Mouse (Mus musculus) thymus, postnatal 10 days (tissue): ENCODE data around the gene Ing2.

Source experiments
- DNase-seq, 2 experiments: peaks; one replicate each; pipeline ENCODE4 v3.0.0; 2021; ENCODE audit warnings: low spot score in 2 of 2

The Ing2 gene

DNA sequence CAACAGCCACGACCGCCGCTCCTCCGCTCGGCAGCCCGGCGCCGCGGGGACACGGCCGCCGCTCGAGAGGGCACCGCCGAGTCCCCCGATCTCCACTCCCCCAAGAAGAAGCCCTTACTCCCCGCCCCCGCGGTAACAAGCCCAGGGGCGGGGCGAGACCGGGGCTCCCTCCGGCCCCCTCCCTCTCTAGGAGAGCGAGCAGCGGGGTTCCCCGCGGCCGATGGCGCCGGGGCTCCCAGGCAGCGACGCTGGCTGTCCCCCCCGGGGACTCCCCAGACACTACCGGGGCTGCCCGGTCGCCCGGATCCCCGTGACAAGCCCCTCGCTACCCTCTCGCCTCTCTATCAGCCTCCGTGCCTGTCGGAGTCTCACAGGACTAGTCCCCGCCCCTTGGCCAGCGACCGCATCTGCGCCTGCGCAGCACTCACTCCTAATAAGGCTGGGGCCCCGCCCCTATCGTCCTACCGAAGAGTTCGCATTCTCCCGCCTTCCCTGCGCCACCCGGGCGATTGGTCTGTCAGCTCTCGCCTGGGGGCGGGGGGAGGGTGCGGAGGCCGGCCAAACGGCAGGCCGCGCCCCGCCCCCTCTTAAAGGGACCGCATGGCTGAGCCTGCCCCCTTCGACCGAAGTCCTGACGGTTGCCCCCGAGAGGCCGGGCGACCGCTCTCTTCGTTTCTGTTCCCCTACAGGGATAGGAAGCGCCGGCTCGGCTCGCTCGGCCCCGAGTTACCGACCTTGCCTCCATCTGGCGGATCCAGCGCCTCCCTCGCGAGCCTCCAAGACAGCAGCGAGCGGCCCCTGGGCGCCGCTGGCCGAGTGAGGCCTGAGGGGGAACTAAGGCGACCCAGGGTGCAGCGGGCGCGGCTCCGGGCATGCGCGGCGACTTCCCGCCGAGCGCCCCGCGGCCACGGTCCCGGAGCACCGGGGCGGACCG lies at the start of gene Ing2:
Gene Ing2 (minus strand): TSS at position 780 of the 934 bp plus-strand sequence.
- peak; percentile 100 for DNase-seq

GRCm38 (mm10) chr8:47721609-47722008 lies 46.3 kb upstream of the Ing2 start:
- DNase-seq = no peak

GRCm38 (mm10) chr8:47718641-47719040 lies 43.3 kb upstream of the Ing2 start:
- DNase-seq = no peak

GRCm38 (mm10) chr8:47713761-47714745 lies 38.7 kb upstream of the Ing2 start, which contains the start of gene Cdkn2aip:
TSS of gene Cdkn2aip (minus strand) at chr8:47713932.
- DNase-seq = peak; percentile 93 to 96

GRCm38 (mm10) chr8:47713171-47713663 lies 37.9 kb upstream of the Ing2 start:
- DNase-seq = peak in 1 of 2 experiments; percentile 41

- no peak for DNase-seq
These were observed 32.8 kb upstream of the Ing2 start for GRCm38 (mm10) chr8:47708106-47708505.

DNA sequence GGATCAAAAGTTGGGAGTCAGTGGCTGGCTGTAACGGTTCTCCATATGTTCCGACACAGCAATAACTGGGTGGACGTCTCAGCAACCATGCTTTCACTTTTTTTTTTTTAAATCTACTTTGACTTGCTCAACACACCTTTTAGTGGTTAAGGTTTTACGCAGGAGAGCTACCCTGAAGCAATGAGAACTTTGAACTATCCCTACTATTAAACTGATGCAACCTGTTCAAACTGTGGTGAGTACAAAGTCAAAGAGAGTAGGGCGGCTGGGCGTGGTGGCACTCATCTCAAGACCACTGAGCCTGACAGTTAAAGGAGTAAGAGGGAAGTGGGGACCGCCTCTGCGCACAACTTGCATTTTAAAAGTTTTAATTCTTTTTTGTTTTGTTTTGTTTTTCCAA lies 31.4 kb upstream of the Ing2 start:
- no peak for DNase-seq

DNA sequence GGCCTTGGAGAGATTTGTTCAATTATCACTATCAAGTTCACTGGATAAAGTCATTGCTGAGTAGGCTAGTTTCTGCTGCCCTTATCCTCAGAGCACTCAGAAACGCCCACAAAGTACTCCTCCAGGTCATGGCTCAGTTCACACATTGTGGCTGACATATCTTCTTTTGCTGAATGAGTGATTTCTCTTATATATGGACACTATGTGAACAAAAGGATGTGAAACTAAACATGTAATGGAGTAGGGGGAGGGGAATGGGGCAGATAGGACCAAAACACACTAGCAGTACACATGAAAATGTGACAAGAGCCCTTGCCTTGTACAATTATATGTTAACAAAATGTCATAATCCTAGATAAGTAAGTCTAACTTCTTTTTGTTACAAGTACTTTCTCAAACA lies 27.0 kb upstream of the Ing2 start:
- DNase-seq = no peak

- DNase-seq = no peak
These were observed 22.3 kb upstream of the Ing2 start for GRCm38 (mm10) chr8:47697696-47698095.

DNA sequence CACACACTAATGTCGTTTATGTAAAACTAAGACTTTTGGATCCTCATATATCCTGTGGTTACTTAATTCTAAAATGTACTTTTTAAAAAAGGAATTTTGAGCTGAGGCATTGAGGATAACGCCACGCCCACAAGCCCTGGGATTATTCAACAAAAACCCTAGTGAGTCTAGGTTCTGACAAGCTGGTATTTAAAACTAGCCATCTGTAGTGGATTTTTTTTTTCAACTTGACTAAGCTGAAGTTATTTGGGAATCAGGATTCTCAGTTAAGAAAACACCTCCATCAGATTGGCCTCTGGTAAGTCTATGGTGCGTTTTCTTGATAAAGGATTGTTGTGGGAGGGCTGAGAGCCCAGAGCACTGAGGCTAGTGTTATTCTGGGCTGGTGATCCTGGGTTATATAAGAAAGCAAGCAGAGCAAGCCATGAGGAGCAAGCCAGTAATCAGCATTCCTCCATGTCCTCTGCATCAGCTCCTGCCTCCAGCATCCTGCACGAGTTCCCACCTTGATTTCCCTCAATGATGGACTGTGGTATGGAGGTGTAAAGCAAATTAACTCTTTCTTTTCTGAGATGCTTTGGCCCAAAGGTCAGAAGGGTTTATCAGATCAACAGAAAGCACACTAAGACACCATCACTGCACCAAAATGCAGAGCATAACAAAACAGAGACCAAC lies 20.2 kb upstream of the Ing2 start:
- DNase-seq = no peak

- DNase-seq = peak; percentile 48 to 81
These were observed 17.8 kb upstream of the Ing2 start for GRCm38 (mm10) chr8:47693119-47693518.

- no peak for DNase-seq
These were observed 16.5 kb upstream of the Ing2 start for GRCm38 (mm10) chr8:47691831-47692230.

DNA sequence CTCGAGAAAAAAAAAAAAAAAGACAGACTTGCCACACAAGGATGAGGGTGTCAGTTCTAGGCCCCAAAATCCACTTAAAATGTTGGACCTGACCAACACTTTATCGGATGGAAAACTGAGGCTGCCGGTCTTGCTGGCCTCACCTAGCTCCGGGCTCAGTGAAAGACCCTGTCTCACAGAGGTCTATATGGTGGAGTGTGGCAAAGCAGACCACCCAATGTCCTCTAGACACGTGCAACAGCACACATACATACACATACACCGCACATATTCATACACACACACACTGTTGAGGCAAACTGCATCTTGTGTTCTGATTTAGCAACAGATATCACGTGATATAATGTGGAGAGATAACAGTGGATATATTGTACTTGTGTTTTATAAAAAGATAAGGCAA lies 15.9 kb upstream of the Ing2 start:
- no peak for DNase-seq

DNA sequence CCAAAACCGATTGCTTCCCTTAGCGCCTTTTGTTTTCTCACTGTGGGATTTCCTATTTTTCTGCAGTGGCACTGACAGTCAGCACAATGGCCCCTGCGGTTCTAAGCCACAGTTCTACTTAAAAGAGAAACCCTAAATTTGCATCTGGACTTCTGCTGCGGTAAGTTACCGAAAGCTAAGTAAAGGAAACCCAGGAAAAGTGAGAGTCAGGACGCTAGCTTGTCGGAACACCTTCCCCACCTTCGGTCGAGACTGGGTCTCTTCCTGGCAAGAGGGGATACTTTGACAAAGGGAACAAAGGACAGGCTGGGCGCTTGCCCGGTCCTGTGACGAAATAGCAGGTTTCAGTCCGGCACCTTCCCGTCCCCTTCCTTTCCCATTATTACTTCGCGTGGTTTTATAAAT lies 15.3 kb upstream of the Ing2 start:
- DNase-seq = no peak

DNA sequence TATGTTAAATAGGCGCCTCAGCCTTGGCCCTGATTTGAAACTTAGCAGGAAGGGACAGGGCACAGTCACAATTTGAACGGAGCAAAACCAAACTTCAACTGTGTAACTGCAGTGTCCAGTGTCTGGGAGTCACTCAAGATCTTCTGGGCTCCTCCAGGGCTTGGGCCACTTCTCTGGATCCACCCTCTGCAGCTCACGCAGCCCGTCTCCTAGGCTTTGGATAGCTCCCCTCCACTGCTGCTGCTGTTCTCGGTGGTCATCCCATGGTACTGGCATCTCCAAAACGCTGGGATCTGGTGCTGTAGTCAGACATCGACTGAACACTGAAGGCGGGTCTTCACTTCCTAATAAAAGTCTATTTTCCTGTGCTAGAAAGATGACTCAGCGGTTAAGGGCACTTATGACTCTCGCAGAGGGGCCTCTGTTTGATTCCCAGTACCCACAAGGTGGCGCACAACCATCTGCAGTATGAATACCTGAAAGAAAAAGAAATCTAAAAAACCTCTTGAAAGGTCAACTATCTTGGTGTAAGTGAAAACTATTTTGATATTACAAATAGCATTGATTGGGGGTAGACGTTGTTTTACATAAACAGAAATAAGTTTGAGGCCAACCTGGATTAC lies 14.5 kb upstream of the Ing2 start:
- peak; percentile 39 to 54 for DNase-seq

GRCm38 (mm10) chr8:47684441-47684840 lies 9.1 kb upstream of the Ing2 start:
- no peak for DNase-seq

DNA sequence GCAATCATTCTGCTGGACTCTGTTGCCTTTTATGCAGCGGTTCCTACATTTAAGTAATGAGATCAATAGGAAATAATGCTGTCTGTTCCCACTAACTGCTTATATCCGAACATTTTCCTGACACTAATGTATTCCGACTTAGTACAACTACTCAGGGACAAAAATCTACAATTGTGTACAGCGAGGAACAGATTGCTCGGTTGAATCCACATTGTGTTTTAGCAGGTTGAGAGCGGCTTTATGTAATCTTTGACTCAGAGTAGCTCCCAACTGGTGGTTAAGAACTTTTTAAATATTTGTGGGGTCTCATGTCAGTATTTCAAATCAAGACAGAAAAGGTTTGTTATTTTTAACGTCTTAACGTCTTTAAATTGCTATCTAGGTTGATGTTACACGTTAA lies 8.6 kb upstream of the Ing2 start:
- no peak for DNase-seq

GRCm38 (mm10) chr8:47680306-47680705 lies 5.0 kb upstream of the Ing2 start:
- no peak for DNase-seq

GRCm38 (mm10) chr8:47679603-47680002 lies 4.2 kb upstream of the Ing2 start:
- DNase-seq = no peak

- DNase-seq = no peak
These were observed 1.3 kb upstream of the Ing2 start for GRCm38 (mm10) chr8:47676631-47677030.

DNA sequence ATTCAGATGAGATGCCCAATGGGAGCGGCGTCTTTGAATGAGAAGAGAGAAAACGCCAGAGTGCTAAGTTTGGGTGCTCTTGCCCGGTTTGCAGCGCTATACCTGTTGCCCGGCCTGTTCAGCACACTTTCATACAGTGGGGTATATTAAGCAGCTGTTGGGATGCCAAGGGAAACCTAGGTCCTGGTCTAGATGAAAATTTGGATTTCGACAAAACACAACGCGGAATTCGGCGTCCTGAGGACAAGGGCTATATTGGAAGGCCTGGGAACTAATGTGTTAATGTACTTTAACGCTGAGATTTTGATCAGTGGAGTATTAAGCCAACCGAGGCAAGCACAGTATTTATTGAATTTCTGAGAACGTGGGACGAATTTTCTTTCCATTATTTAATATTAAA lies 868 bp upstream of the Ing2 start:
- peak in 1 of 2 experiments; percentile 15 for DNase-seq
